Mouse (Mus musculus) ES-E14 (cell line): ENCODE results near the gene Olfr531. TPM values are rescaled to one million over a fixed set of nuclear protein-coding genes. Genes with fewer than 3 reads are reported as not detected.

ENCODE experiments used
- DNase-seq: peaks from one replicate; pipeline ENCODE4 v3.0.0-alpha.2; 2013; ENCODE audit warnings: low read depth, low spot score
- H3K27ac ChIP-seq: 2 replicates; pipeline ENCODE4 v1.5.1; 2012; ENCODE audit warnings: low read depth, mild to moderate bottlenecking, low read length, moderate library complexity, mixed read lengths; ENCODE audit not compliant: poor library complexity, insufficient read depth, severe bottlenecking
- H3K36me3 ChIP-seq: 2 replicates; pipeline ENCODE4 v1.6.1; 2012; ENCODE audit warnings: mild to moderate bottlenecking, low read length, moderate library complexity, mixed read lengths; ENCODE audit not compliant: control insufficient read depth, poor library complexity, insufficient read depth, severe bottlenecking
- H3K4me1 ChIP-seq, 2 experiments: fragments of 150-350 bp in 1 of 2; sonication (generic) in 1 of 2; 2 replicates each; pipeline ENCODE4 v1.6.1; 2012; ENCODE audit warnings: low read length in 2 of 2, mild to moderate bottlenecking in 1 of 2, mixed read lengths in 1 of 2; ENCODE audit not compliant: control insufficient read depth in 2 of 2, insufficient read depth in 2 of 2, poor library complexity in 1 of 2
- H3K4me3 ChIP-seq, 2 experiments: fragments of 150-350 bp in 1 of 2; sonication (generic) in 1 of 2; 2 replicates each; pipeline ENCODE4 v1.5.1; 2012; ENCODE audit warnings: low read length in 2 of 2, low read depth in 1 of 2, mild to moderate bottlenecking in 1 of 2, mixed read lengths in 1 of 2; ENCODE audit not compliant: insufficient read depth in 1 of 2, poor library complexity in 1 of 2, severe bottlenecking in 1 of 2
- H3K9ac ChIP-seq: 2 replicates; pipeline ENCODE4 v1.6.1; 2012; ENCODE audit warnings: low read depth, mild to moderate bottlenecking, low read length, mixed read lengths; ENCODE audit not compliant: poor library complexity, insufficient read depth, severe bottlenecking
- H3K9me3 ChIP-seq: fragments of 150-350 bp; sonication (generic); 2 replicates; pipeline ENCODE4 v1.6.1; 2012; ENCODE audit warnings: low read depth, mild to moderate bottlenecking, low read length; ENCODE audit not compliant: control insufficient read depth, insufficient read depth
- CHD2 ChIP-seq: IDR thresholded peaks from 2 replicates; pipeline ENCODE4 v1.6.1; 2014; ENCODE audit warnings: mild to moderate bottlenecking, low read depth, low read length, inconsistent platforms
- HCFC1 ChIP-seq: IDR thresholded peaks from 2 replicates; pipeline ENCODE4 v1.6.1; 2012; ENCODE audit warnings: low read length, inconsistent platforms, borderline replicate concordance; ENCODE audit not compliant: insufficient read depth
- MAFK ChIP-seq: IDR thresholded peaks from 2 replicates; pipeline ENCODE4 v1.6.1; 2014; ENCODE audit warnings: mild to moderate bottlenecking, low read depth, low read length, inconsistent platforms; ENCODE audit not compliant: insufficient read depth
- ZC3H11A ChIP-seq: IDR thresholded peaks from 2 replicates; pipeline ENCODE4 v1.6.1; 2012; ENCODE audit warnings: low read depth, mild to moderate bottlenecking, inconsistent platforms, low read length, borderline replicate concordance
- ZNF384 ChIP-seq: IDR thresholded peaks from 2 replicates; pipeline ENCODE4 v1.6.1; 2012; ENCODE audit warnings: low read depth, low read length, inconsistent platforms
- in situ Hi-C, 2 experiments: fragments of 600-800 bp; cut with MboI; formaldehyde crosslinking; loops; one replicate each; pipeline ENCODE4 v1.15.1; 2025; ENCODE audit warnings: low sequenced_read_pairs in 2 of 2, inconsistent platforms in 1 of 2; ENCODE audit not compliant: unreplicated experiment in 2 of 2
- total RNA-seq: library from RNA; depleted of rRNA; stranded (reverse); fragments of 300-350 nt; gene quantifications from 2 replicates; pipeline ENCODE4 v1.2.3, GENCODE M21; 2012; rRNA removed

Olfr531 gene
- total RNA-seq, 1 experiment = not detected

- H3K36me3 ChIP-seq = no peaks in the 10 kb centered on the region
- H3K9ac ChIP-seq = no peak overlapping the region
- no peak overlapping the region for H3K27ac ChIP-seq
- no peaks in the 10 kb centered on the region for H3K4me1 ChIP-seq
- no peak overlapping the region for H3K4me3 ChIP-seq
- TF ChIP-seq CHD2 = no peak
- TF ChIP-seq MAFK = no peak
- no peak for TF ChIP-seq HCFC1
- no peak for TF ChIP-seq ZNF384
- TF ChIP-seq ZC3H11A = no peak
- no peak for DNase-seq
- H3K9me3 ChIP-seq = no peaks in the 10 kb centered on the region
- in situ Hi-C loops = no loop called here
These were observed 28.4 kb downstream of the Olfr531 start for GRCm38 (mm10) chr7:140374300-140374699.

- H3K9me3 ChIP-seq = no peaks in the 10 kb centered on the region
- no peak within 1 kb of the TSS for H3K27ac ChIP-seq
- H3K36me3 ChIP-seq = no peaks in the 10 kb centered on the region
- no peak within 1 kb of the TSS for H3K9ac ChIP-seq
- DNase-seq = no peak
- TF ChIP-seq MAFK (no peak), CHD2 (no peak), ZNF384 (no peak), HCFC1 (no peak), ZC3H11A (no peak)
- in situ Hi-C loops = no loop called here
- H3K4me3 ChIP-seq = no peak within 1 kb of the TSS
- H3K4me1 ChIP-seq = no peaks in the 10 kb centered on the region
These were observed 41.1 kb downstream of the Olfr531 start, which contains the start of gene Olfr60 for GRCm38 (mm10) chr7:140361571-140361970. Gene Olfr60 (minus strand): TSS chr7:140361671.

Other genes starting within 250 kb of the Olfr531 start
- gene Sprn, start 248.0 kb downstream of the Olfr531 start, total RNA-seq = 0.27 and 0.48 TPM in 2 replicates
- gene Olfr522, start 238.2 kb downstream of the Olfr531 start, total RNA-seq = not detected in 2 replicates
- not detected in 2 replicates for gene Olfr523, start 229.7 kb downstream of the Olfr531 start, total RNA-seq
- gene Olfr524, start 197.0 kb downstream of the Olfr531 start, total RNA-seq = not detected in 2 replicates
- gene Cd163l1, start 184.7 kb downstream of the Olfr531 start, total RNA-seq = not detected in 2 replicates
- gene 5830411N06Rik, start 155.6 kb downstream of the Olfr531 start, total RNA-seq = not detected in 2 replicates
- gene Olfr525, start 82.1 kb downstream of the Olfr531 start, total RNA-seq = not detected in 2 replicates
- gene Olfr527, start 68.9 kb downstream of the Olfr531 start, total RNA-seq = not detected in 2 replicates
- gene Olfr60, start 41.2 kb downstream of the Olfr531 start, total RNA-seq = not detected in 2 replicates
- not detected in 2 replicates for gene Olfr530, start 26.6 kb downstream of the Olfr531 start, total RNA-seq
- gene Olfr532, start 18.7 kb upstream of the Olfr531 start, total RNA-seq = not detected in 2 replicates
- gene Olfr533, start 60.5 kb upstream of the Olfr531 start, total RNA-seq = not detected in 2 replicates
- gene Olfr535, start 81.3 kb upstream of the Olfr531 start, total RNA-seq = not detected in 2 replicates
- gene Olfr536, start 104.5 kb upstream of the Olfr531 start, total RNA-seq = not detected in 2 replicates
- not detected in 2 replicates for gene Olfr538, start 165.0 kb upstream of the Olfr531 start, total RNA-seq
- gene Olfr46, start 198.4 kb upstream of the Olfr531 start, total RNA-seq = 0.32 and 0.36 TPM in 2 replicates
- not detected in 2 replicates for gene Olfr61, start 226.1 kb upstream of the Olfr531 start, total RNA-seq
- not detected in 2 replicates for gene Olfr53, start 243.5 kb upstream of the Olfr531 start, total RNA-seq